Mouse (Mus musculus): ENCODE results near the gene Ciz1. TPM values are rescaled to one million over a fixed set of nuclear protein-coding genes. Genes with fewer than 3 reads are reported as not detected.

Ciz1 gene
- polyA plus RNA-seq, 1 experiment from 2014 or later = 46.9 TPM

DNA sequence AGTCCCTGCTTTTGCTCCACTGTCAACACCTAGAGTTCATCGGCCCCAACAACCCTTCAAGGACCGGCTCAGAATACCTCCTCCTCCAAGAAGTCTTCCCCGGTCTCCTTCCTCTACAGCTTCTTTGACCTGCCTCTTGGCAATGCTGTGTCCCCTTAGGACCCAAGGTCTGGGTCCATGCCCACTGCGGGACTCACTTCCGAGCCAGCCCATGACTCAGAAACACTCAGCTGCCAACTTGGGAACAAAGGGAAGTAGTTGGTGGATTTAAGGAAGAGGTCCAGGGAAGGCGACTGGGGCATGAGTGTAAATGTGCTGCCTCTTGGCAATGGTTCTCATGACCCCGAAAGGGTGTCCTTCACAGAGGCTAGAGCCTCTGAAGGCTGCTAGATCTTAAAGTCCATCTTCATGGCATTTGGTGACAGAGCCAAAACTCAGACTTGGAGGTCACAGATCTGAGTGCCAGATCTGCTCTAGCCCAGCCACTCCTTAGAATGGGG, 27.9 kb downstream of the Ciz1 start:
- Histone ChIP-seq H3K4me1 (ENCODE audit: control insufficient read depth, insufficient read depth, low read length) (peaks cover 5% of the 10 kb centered on the region; the same call in 1 of the 2 replicates), H3K27me3 (ENCODE audit: control insufficient read depth, insufficient read depth, low read length) (peaks cover 5% of the 10 kb centered on the region), H3K9ac (ENCODE audit: low read length) (no peak overlapping the region), H3K36me3 (ENCODE audit: control insufficient read depth, insufficient read depth, low read length) (peaks cover 12% of the 10 kb centered on the region), H3K4me2 (no peak overlapping the region), H3K4me3 (ENCODE audit: low read depth, low read length) (no peak overlapping the region), H3K9me3 (ENCODE audit: control insufficient read depth, low read length) (no peaks in the 10 kb centered on the region), H3K27ac (ENCODE audit: low read depth, low read length) (no peak overlapping the region)
- no peak for ATAC-seq (ENCODE audit: low FRiP score)
- WGBS = 89% methylated on average over 7 of the region's 7 CpGs
- DNase-seq (ENCODE audit: low spot score, missing footprints) = no peak

DNA sequence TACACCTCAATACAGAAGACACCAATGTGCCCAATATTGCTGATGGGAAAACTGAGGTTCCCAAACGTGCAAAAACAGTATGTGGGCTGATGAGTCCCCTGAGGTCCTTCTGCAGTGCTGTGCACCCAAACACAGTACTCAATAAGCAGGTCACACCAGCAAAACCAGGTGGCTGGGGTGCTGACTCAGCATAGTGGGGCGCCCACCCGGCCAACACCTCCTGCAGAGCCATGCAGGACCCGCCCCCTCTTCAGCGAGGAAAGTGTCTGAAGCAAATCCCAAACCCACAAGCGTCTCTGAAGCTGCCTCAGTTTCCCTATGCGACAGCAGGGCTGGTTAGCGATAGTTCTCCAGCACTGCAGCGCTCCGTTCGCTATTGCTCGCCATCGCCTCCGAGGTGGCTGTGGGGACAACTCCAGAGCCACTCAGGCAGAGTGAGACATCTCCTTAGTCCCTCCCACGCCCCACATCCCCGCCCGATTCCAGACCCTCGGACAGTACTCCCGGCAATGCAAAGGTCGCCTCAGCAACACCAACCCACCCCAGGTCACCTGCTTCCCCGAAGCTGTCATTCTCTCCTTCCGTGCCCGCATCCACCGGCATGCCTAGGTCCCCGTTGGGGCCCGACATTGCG, 29.1 kb downstream of the Ciz1 start:
- Histone ChIP-seq H3K27me3 (ENCODE audit: control insufficient read depth, insufficient read depth, low read length) (peaks cover 5% of the 10 kb centered on the region), H3K4me2 (peak overlapping the region; percentile 96), H3K9ac (ENCODE audit: low read length) (peak overlapping the region; percentile 67), H3K9me3 (ENCODE audit: control insufficient read depth, low read length) (no peaks in the 10 kb centered on the region), H3K36me3 (ENCODE audit: control insufficient read depth, insufficient read depth, low read length) (peaks cover 8% of the 10 kb centered on the region), H3K27ac (ENCODE audit: low read depth, low read length) (no peak overlapping the region), H3K4me1 (ENCODE audit: control insufficient read depth, insufficient read depth, low read length) (peaks cover 5% of the 10 kb centered on the region; the same call in 1 of the 2 replicates), H3K4me3 (ENCODE audit: low read depth, low read length) (peak overlapping the region; percentile 62)
- peak; percentile 68; the same call in 1 of the 2 replicates for ATAC-seq (ENCODE audit: low FRiP score)
- DNase-seq (ENCODE audit: low spot score, missing footprints) = peak; percentile 94
- under 1% methylated on average over 27 of the region's 27 CpGs for WGBS

DNA sequence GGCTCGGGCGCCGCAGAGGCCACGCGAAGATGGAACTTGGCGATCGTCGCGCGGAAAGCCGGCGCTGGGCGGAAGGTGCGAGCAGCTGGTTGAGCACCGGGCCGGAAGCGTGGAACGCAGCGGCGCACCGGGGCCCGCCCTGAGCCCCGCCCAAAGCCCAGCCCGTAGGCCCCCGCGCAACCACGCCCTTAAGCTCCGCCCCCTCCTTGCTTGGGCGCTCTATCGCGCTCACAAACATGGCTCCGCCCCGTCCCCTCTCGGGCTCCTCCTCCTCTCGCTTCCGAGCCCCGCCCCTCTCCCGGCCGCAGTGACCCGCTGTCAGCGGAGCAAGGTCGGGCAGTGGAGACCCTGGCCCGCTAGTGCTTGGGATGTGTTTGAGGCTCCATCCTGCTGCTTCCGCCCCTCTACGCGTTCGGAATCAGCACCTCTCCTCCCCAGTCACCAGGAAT, 29.7 kb downstream of the Ciz1 start, which contains the start of gene 1110008P14Rik:
Gene 1110008P14Rik (minus strand): TSS at position 164 of the 449 bp plus-strand sequence.
- peak within 1 kb of the TSS; percentile 96 for H3K4me2 ChIP-seq
- H3K36me3 ChIP-seq (ENCODE audit: control insufficient read depth, insufficient read depth, low read length) = peaks cover 6% of the 10 kb centered on the region; the same call in 1 of the 2 replicates
- peak within 1 kb of the TSS; percentile 62 for H3K4me3 ChIP-seq (ENCODE audit: low read depth, low read length)
- peaks cover 5% of the 10 kb centered on the region; the same call in 1 of the 2 replicates for H3K4me1 ChIP-seq (ENCODE audit: control insufficient read depth, insufficient read depth, low read length)
- DNase-seq (ENCODE audit: low spot score, missing footprints) = peak; percentile 99
- peak within 1 kb of the TSS; percentile 67 for H3K9ac ChIP-seq (ENCODE audit: low read length)
- peak; percentile 90 for ATAC-seq (ENCODE audit: low FRiP score)
- 0% methylated on average over 24 of the region's 47 CpGs for WGBS
- no peak within 1 kb of the TSS for H3K27ac ChIP-seq (ENCODE audit: low read depth, low read length)
- peaks cover 5% of the 10 kb centered on the region for H3K27me3 ChIP-seq (ENCODE audit: control insufficient read depth, insufficient read depth, low read length)
- H3K9me3 ChIP-seq (ENCODE audit: control insufficient read depth, low read length) = no peaks in the 10 kb centered on the region

DNA sequence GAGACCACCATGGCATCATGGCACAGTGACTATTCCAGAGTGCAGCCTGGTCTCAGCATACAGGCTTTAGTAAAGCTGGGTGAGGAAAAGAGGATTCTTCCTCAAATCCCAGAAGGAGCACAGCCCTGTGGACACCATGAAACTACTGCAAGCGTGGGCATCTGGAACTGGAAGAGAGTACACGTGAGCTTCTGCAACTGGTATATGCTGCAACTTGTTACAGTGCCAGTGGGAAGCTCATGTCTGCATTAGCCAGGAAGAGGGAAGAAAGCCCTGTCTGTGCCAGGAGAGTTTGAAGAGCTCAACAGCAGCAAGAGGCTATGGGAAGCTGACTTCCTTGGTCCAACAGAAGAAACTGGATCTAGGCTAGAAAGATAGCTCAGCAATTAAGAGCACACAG, 30.6 kb downstream of the Ciz1 start:
- no peaks in the 10 kb centered on the region for H3K9me3 ChIP-seq (ENCODE audit: control insufficient read depth, low read length)
- peaks cover 5% of the 10 kb centered on the region; the same call in 1 of the 2 replicates for H3K4me1 ChIP-seq (ENCODE audit: control insufficient read depth, insufficient read depth, low read length)
- peaks cover 3% of the 10 kb centered on the region; the same call in 1 of the 2 replicates for H3K36me3 ChIP-seq (ENCODE audit: control insufficient read depth, insufficient read depth, low read length)
- no peak overlapping the region for H3K9ac ChIP-seq (ENCODE audit: low read length)
- ATAC-seq (ENCODE audit: low FRiP score) (no peak), DNase-seq (ENCODE audit: low spot score, missing footprints) (no peak)
- H3K27me3 ChIP-seq (ENCODE audit: control insufficient read depth, insufficient read depth, low read length) = peaks cover 5% of the 10 kb centered on the region
- H3K4me2 ChIP-seq = no peak overlapping the region
- no peak overlapping the region for H3K4me3 ChIP-seq (ENCODE audit: low read depth, low read length)
- 85% methylated on average over 2 of the region's 2 CpGs for WGBS
- H3K27ac ChIP-seq (ENCODE audit: low read depth, low read length) = no peak overlapping the region

DNA sequence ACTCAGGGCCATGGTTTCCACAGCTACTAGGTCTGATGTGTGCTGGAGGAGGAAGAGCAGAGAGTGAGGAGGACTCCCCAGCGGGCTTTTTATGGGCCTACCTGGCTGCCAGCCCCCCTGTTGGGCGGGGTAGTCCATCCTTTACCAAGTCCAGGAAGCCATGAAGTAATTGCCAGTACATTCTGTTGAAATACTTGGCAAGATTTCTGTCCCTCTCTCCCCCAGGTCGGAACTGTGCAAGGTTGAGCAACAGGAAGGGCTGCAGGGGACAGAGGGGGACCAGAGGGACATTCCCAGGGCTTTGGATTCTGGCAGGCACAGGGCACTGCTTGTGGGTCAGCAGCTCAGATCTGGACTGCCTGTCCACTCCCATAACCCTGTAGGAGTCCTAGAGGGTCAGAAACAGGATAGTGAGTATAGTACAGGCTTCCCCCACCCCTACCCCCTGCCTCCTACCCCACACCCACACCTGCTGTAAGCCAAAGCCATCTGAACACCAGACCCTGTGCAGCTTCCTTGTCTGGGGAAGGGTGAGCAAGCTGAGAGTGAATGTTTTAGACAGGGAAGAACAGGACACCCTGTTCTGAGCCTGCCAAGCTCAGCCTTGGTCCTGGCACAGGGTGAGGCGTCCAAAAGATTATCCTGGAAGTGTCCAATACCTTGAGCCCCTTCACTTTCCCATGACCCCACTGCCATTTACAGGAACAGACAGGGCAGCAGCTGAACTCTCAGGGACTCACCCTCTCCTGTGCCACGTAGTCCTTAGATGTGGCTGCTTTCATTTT, 35.8 kb downstream of the Ciz1 start, which contains the start of gene Lcn2:
Gene Lcn2 (minus strand): TSS at position 547 of the 785 bp plus-strand sequence.
- WGBS = 67% methylated on average over 5 of the region's 5 CpGs
- Histone ChIP-seq H3K4me3 (ENCODE audit: low read depth, low read length) (no peak within 1 kb of the TSS), H3K27me3 (ENCODE audit: control insufficient read depth, insufficient read depth, low read length) (no peaks in the 10 kb centered on the region), H3K27ac (ENCODE audit: low read depth, low read length) (no peak within 1 kb of the TSS), H3K4me2 (no peak within 1 kb of the TSS), H3K36me3 (ENCODE audit: control insufficient read depth, insufficient read depth, low read length) (no peaks in the 10 kb centered on the region), H3K4me1 (ENCODE audit: control insufficient read depth, insufficient read depth, low read length) (no peaks in the 10 kb centered on the region), H3K9ac (ENCODE audit: low read length) (no peak within 1 kb of the TSS; the same call in 1 of the 2 replicates), H3K9me3 (ENCODE audit: control insufficient read depth, low read length) (no peaks in the 10 kb centered on the region)
- ATAC-seq (ENCODE audit: low FRiP score) = no peak
- no peak for DNase-seq (ENCODE audit: low spot score, missing footprints)

DNA sequence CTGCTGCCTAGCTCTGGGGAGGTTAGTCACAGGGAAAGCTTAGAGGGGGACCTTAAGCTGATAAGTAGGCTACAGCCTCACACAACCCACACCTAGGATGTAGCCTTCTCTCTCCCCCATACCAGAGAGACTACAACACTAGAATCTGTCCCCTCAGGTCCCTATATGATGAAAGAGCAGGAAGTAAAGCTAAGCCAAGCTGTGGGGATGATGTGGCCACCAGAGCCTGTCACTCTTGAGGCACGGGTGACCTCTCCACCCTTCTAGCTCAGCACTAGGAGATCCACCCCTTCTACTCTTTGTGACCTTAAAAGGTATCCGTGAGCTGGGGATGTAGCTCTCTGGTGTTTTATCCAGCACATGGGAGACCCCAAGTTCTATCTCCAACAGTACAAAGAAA, 37.0 kb downstream of the Ciz1 start:
- Histone ChIP-seq H3K27ac (ENCODE audit: low read depth, low read length) (no peak overlapping the region), H3K9ac (ENCODE audit: low read length) (no peak overlapping the region), H3K36me3 (ENCODE audit: control insufficient read depth, insufficient read depth, low read length) (no peaks in the 10 kb centered on the region), H3K4me2 (no peak overlapping the region), H3K4me3 (ENCODE audit: low read depth, low read length) (no peak overlapping the region), H3K27me3 (ENCODE audit: control insufficient read depth, insufficient read depth, low read length) (no peaks in the 10 kb centered on the region), H3K9me3 (ENCODE audit: control insufficient read depth, low read length) (no peaks in the 10 kb centered on the region), H3K4me1 (ENCODE audit: control insufficient read depth, insufficient read depth, low read length) (no peaks in the 10 kb centered on the region)
- no peak for ATAC-seq (ENCODE audit: low FRiP score)
- 78% methylated on average over 2 of the region's 2 CpGs for WGBS
- no peak for DNase-seq (ENCODE audit: low spot score, missing footprints)

DNA sequence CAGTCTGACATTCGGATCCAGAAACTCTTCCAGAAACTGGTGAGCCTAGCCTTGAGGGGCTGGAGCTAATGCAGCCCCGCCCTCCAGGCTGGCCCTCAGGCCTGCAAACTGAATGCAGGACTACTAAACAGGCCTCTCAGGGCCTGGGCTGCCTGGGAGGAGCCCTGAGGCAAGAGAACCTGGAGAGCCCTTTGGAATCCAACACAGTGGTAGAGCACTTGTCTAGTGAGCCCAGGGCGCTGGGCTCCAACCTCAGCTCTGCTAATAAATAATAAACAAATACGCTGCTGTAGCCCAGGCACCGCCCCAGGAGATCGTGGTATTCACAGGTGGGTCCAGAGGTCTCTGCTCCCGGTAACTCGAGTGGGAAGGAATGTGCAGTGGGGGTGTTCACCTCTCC, 38.7 kb downstream of the Ciz1 start:
- 76% methylated on average over 8 of the region's 8 CpGs for WGBS
- no peak for ATAC-seq (ENCODE audit: low FRiP score)
- H3K9ac ChIP-seq (ENCODE audit: low read length) = no peak overlapping the region
- H3K27me3 ChIP-seq (ENCODE audit: control insufficient read depth, insufficient read depth, low read length) = no peaks in the 10 kb centered on the region
- H3K9me3 ChIP-seq (ENCODE audit: control insufficient read depth, low read length) = no peaks in the 10 kb centered on the region
- no peaks in the 10 kb centered on the region for H3K36me3 ChIP-seq (ENCODE audit: control insufficient read depth, insufficient read depth, low read length)
- H3K27ac ChIP-seq (ENCODE audit: low read depth, low read length) = no peak overlapping the region
- peaks cover 3% of the 10 kb centered on the region for H3K4me1 ChIP-seq (ENCODE audit: control insufficient read depth, insufficient read depth, low read length)
- no peak overlapping the region for H3K4me3 ChIP-seq (ENCODE audit: low read depth, low read length)
- DNase-seq (ENCODE audit: low spot score, missing footprints) = no peak
- no peak overlapping the region for H3K4me2 ChIP-seq

DNA sequence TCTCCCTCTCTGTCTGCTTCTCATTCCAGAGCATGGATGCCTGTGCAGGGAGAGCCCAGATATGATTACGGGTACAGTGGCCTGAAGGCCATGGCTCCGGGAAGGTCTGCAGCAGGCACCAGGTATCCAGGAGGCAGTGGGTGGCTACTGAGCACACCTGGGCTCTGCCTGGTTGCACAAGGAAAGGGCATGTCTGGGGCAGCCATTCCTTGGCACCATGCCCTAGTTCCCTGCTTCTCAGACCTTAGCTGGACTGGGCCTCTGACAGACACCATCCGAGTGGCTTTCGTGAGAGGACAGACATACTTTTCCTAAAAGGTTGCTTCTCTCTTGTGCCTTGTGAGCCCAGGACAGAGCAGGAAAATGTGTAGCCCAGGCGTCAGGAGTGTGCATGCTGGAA, 39.9 kb downstream of the Ciz1 start:
- H3K36me3 ChIP-seq (ENCODE audit: control insufficient read depth, insufficient read depth, low read length) = no peaks in the 10 kb centered on the region

DNA sequence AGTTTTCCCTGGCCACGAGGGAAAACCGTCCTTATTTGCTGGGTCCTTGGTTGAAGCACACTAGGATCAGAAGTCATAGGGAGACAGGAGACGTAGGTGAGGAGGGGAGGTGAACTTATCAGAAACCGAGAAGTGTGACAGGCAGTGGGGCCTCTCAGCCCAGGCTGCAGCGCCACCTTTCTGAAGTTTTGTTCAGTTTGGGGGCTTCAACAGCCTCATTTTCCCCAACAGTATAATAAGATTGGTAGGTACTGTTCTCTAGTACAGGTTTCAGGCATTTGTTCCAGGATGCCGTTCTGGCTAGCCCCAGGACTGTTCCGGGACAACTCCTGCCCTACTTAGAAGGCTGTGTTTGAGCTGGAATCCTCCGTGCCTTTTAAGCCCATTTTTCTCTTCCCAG, 42.8 kb downstream of the Ciz1 start:
- WGBS = 3% methylated on average over 8 of the region's 8 CpGs
- ATAC-seq (ENCODE audit: low FRiP score) = no peak

More for the DNA sequence above, 39.9 kb downstream of the Ciz1 start:
- Histone ChIP-seq H3K27me3 (ENCODE audit: control insufficient read depth, insufficient read depth, low read length) (no peaks in the 10 kb centered on the region), H3K4me3 (ENCODE audit: low read depth, low read length) (no peak overlapping the region), H3K9me3 (ENCODE audit: control insufficient read depth, low read length) (no peaks in the 10 kb centered on the region), H3K4me2 (no peak overlapping the region), H3K27ac (ENCODE audit: low read depth, low read length) (no peak overlapping the region), H3K9ac (ENCODE audit: low read length) (no peak overlapping the region), H3K4me1 (ENCODE audit: control insufficient read depth, insufficient read depth, low read length) (peaks cover 7% of the 10 kb centered on the region)
- ATAC-seq (ENCODE audit: low FRiP score) (no peak), DNase-seq (ENCODE audit: low spot score, missing footprints) (no peak)
- WGBS = 81% methylated on average over 5 of the region's 5 CpGs

More for the DNA sequence above, 42.8 kb downstream of the Ciz1 start:
- Histone ChIP-seq H3K4me1 (ENCODE audit: control insufficient read depth, insufficient read depth, low read length) (peaks cover 10% of the 10 kb centered on the region), H3K4me3 (ENCODE audit: low read depth, low read length) (peak overlapping the region; percentile 83), H3K27ac (ENCODE audit: low read depth, low read length) (peak overlapping the region; percentile 64; the same call in 1 of the 2 replicates), H3K36me3 (ENCODE audit: control insufficient read depth, insufficient read depth, low read length) (no peaks in the 10 kb centered on the region), H3K9ac (ENCODE audit: low read length) (peak overlapping the region; percentile 80), H3K4me2 (peak overlapping the region; percentile 74), H3K9me3 (ENCODE audit: control insufficient read depth, low read length) (no peaks in the 10 kb centered on the region), H3K27me3 (ENCODE audit: control insufficient read depth, insufficient read depth, low read length) (no peaks in the 10 kb centered on the region)
- peak; percentile 89 for DNase-seq (ENCODE audit: low spot score, missing footprints)
